Mouse (Mus musculus): Measurements from ENCODE around the gene Gm45337. TPM values are rescaled to one million over a fixed set of nuclear protein-coding genes. Genes with fewer than 3 reads are reported as not detected.
"Not testable (repeated sequence)": the region's sequence is repeated elsewhere in the genome, so short reads cannot be mapped to it uniquely, and the experiment has no call there.

Gm45337 gene
- total RNA-seq (2014; rRNA removed; ENCODE audit: low replicate concordance) (not detected in 2 replicates), polyA plus RNA-seq (2015; fragmentation: Nextera tagmentation; extraction: Ambion mirVana) (not detected in 2 replicates)

GRCm38 (mm10) chr7:142144507-142144906, at the start of gene Gm45337:
Gene Gm45337 (minus strand): TSS chr7:142144607.
- H3K4me2 ChIP-seq (ENCODE audit: low read depth, low read length), result no peak within 1 kb of the TSS
- peaks cover 7% of the 10 kb centered on the region; the same call in 1 of the 2 replicates for H3K4me1 ChIP-seq (ENCODE audit: control insufficient read depth, insufficient read depth)
- no peaks in the 10 kb centered on the region for H3K36me3 ChIP-seq (replicated peaks; ENCODE audit: control insufficient read depth, insufficient read depth, low read length)
- WGBS, result 65% methylated on average over 1 of the region's 1 CpGs
- no peak for TF ChIP-seq CTCF (IDR thresholded peaks at IDR 0.05; ENCODE audit: low read depth)
- TF ChIP-seq EP300 (IDR thresholded peaks at IDR 0.05; ENCODE audit: low read depth), result no peak
- no peak for ATAC-seq (ENCODE audit: insufficient read depth, low read depth)
- DNase-seq (ENCODE audit: low spot score), result no peak
- no peaks in the 10 kb centered on the region for H3K9me3 ChIP-seq (replicated peaks; ENCODE audit: control insufficient read depth, low read length)
- no peak within 1 kb of the TSS for H3K9ac ChIP-seq (replicated peaks; ENCODE audit: low read depth, low read length)
- H3K4me3 ChIP-seq (ENCODE audit: low read depth, low read length), result no peak within 1 kb of the TSS
- no peaks in the 10 kb centered on the region; the same call in 1 of the 2 replicates for H3K27me3 ChIP-seq (ENCODE audit: control insufficient read depth, insufficient read depth, low read length)
- no peak within 1 kb of the TSS for H3K27ac ChIP-seq (ENCODE audit: low read depth)

DNA sequence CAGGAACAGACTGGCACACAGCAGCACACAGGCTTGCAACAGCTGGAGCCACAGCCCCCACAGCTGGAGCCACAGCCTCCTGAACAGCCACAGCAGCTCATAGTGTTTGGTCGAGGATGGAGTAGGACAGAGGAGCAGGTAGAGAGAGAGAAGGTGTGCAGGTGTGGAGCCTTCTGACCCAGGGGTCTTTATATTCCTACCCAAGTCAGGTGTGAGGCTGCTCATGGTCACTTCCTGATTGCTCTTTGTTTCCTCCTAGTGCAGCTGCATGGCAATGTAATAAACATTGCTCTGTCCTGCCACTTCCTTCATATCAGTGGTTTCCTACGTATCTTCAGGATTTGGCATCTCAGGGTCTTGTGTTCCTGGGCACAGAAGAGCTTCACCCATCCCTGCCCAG, 45.9 kb upstream of the Gm45337 start, which contains the start of gene Gm10153:
Gm10153 (minus strand) TSS at position 101 of the 400 bp plus-strand sequence.
- no peak for ATAC-seq (ENCODE audit: insufficient read depth, low read depth)
- no peak within 1 kb of the TSS for H3K4me2 ChIP-seq (ENCODE audit: low read depth, low read length)
- H3K4me3 ChIP-seq (ENCODE audit: low read depth, low read length), result no peak within 1 kb of the TSS
- H3K4me1 ChIP-seq (ENCODE audit: control insufficient read depth, insufficient read depth), result no peaks in the 10 kb centered on the region
- no peak for DNase-seq (ENCODE audit: low spot score)
- H3K27me3 ChIP-seq (ENCODE audit: control insufficient read depth, insufficient read depth, low read length), result no peaks in the 10 kb centered on the region
- H3K36me3 ChIP-seq (replicated peaks; ENCODE audit: control insufficient read depth, insufficient read depth, low read length), result no peaks in the 10 kb centered on the region
- H3K27ac ChIP-seq (ENCODE audit: low read depth), result no peak within 1 kb of the TSS
- no peaks in the 10 kb centered on the region for H3K9me3 ChIP-seq (replicated peaks; ENCODE audit: control insufficient read depth, low read length)
- no peak within 1 kb of the TSS for H3K9ac ChIP-seq (replicated peaks; ENCODE audit: low read depth, low read length)
- 29% methylated on average over 2 of the region's 2 CpGs for WGBS
- no peak for TF ChIP-seq CTCF (IDR thresholded peaks at IDR 0.05; ENCODE audit: low read depth)
- no peak for TF ChIP-seq EP300 (IDR thresholded peaks at IDR 0.05; ENCODE audit: low read depth)

DNA sequence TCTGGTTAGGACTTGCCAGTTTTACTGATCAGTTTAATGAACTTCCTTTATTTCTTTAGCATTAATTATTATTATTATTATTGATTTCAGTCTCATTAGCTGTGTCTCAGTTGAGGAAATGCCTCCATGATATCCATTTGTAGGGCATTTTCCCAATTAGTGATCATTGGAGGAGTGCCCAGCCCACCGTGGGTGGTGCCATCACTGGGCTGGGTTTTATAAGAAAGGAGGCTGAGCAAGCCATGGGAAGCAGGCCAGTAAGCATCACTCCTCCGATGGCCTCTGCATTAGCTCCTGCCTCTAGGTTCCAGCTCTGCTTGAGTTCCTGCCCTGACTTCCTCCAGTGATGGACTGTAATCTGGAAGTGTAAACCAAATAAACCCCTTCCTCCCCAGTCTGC, 43.7 kb upstream of the Gm45337 start:
- no peaks in the 10 kb centered on the region for H3K4me1 ChIP-seq (ENCODE audit: control insufficient read depth, insufficient read depth)
- TF ChIP-seq CTCF (IDR thresholded peaks at IDR 0.05; ENCODE audit: low read depth) (no peak), EP300 (IDR thresholded peaks at IDR 0.05; ENCODE audit: low read depth) (no peak)
- WGBS, result 52% methylated on average over 2 of the region's 2 CpGs
- H3K9ac ChIP-seq (replicated peaks; ENCODE audit: low read depth, low read length), result no peak overlapping the region
- H3K36me3 ChIP-seq (replicated peaks; ENCODE audit: control insufficient read depth, insufficient read depth, low read length), result no peaks in the 10 kb centered on the region
- DNase-seq (ENCODE audit: low spot score) (no peak), ATAC-seq (ENCODE audit: insufficient read depth, low read depth) (no peak)
- H3K4me3 ChIP-seq (ENCODE audit: low read depth, low read length), result no peak overlapping the region
- H3K27me3 ChIP-seq (ENCODE audit: control insufficient read depth, insufficient read depth, low read length), result no peaks in the 10 kb centered on the region
- H3K9me3 ChIP-seq (replicated peaks; ENCODE audit: control insufficient read depth, low read length), result no peaks in the 10 kb centered on the region
- H3K27ac ChIP-seq (ENCODE audit: low read depth), result no peak overlapping the region
- H3K4me2 ChIP-seq (ENCODE audit: low read depth, low read length), result no peak overlapping the region

DNA sequence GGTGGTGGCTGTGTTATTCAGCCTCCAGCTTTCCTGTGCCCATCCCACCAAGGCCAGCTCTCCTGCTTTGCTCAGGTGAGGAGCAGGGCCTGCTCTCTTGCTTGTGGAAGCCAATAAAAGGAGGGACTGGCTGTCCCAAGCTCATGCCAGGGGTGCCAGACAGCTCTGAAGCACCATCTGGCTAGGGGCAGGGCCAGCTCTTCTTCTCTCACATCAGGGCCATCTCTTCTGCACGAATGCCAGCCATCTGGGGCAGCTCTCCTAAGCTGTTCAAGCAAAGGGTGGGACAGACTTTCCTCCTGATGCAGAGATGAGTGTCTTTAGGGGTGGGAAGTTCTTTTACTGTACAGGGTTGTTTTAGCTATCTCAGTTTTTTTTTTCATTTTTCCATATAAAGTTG, 36.6 kb upstream of the Gm45337 start:
- H3K27ac ChIP-seq (ENCODE audit: low read depth), result no peak overlapping the region
- H3K4me1 ChIP-seq (ENCODE audit: control insufficient read depth, insufficient read depth), result no peaks in the 10 kb centered on the region
- H3K9ac ChIP-seq (replicated peaks; ENCODE audit: low read depth, low read length), result no peak overlapping the region
- no peaks in the 10 kb centered on the region for H3K27me3 ChIP-seq (ENCODE audit: control insufficient read depth, insufficient read depth, low read length)
- DNase-seq (ENCODE audit: low spot score) (no peak), ATAC-seq (ENCODE audit: insufficient read depth, low read depth) (no peak)
- H3K9me3 ChIP-seq (replicated peaks; ENCODE audit: control insufficient read depth, low read length), result no peaks in the 10 kb centered on the region
- 41% methylated on average over 1 of the region's 1 CpGs for WGBS
- TF ChIP-seq EP300 (IDR thresholded peaks at IDR 0.05; ENCODE audit: low read depth) (no peak), CTCF (IDR thresholded peaks at IDR 0.05; ENCODE audit: low read depth) (no peak)
- no peak overlapping the region for H3K4me3 ChIP-seq (ENCODE audit: low read depth, low read length)
- no peak overlapping the region for H3K4me2 ChIP-seq (ENCODE audit: low read depth, low read length)
- H3K36me3 ChIP-seq (replicated peaks; ENCODE audit: control insufficient read depth, insufficient read depth, low read length), result no peaks in the 10 kb centered on the region

DNA sequence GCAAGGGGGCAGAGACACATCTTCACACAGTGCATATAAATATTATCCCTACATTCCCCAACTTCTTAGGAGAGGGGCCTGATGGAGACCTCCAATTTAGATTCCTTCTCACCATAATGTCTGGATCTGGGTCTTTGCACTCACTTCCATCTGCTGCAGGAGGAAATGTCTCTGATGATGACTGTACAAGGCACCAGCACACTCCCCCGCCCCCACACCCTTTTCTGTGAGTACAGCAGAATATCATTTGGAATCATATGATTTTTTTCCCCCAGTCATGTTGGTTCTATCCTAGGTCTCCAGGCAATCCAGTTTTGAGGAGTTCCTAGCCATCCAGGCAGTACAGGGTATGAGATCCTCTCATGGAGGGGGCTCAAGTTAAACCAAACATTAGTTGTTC, 34.3 kb upstream of the Gm45337 start:
- no peaks in the 10 kb centered on the region for H3K9me3 ChIP-seq (replicated peaks; ENCODE audit: control insufficient read depth, low read length)
- H3K27me3 ChIP-seq (ENCODE audit: control insufficient read depth, insufficient read depth, low read length), result no peaks in the 10 kb centered on the region
- DNase-seq (ENCODE audit: low spot score) (no peak), ATAC-seq (ENCODE audit: insufficient read depth, low read depth) (no peak)
- 50% methylated on average over 1 of the region's 1 CpGs for WGBS
- H3K4me1 ChIP-seq (ENCODE audit: control insufficient read depth, insufficient read depth), result no peaks in the 10 kb centered on the region
- no peak overlapping the region for H3K4me3 ChIP-seq (ENCODE audit: low read depth, low read length)
- TF ChIP-seq EP300 (IDR thresholded peaks at IDR 0.05; ENCODE audit: low read depth) (no peak), CTCF (IDR thresholded peaks at IDR 0.05; ENCODE audit: low read depth) (no peak)
- H3K9ac ChIP-seq (replicated peaks; ENCODE audit: low read depth, low read length), result no peak overlapping the region
- no peaks in the 10 kb centered on the region for H3K36me3 ChIP-seq (replicated peaks; ENCODE audit: control insufficient read depth, insufficient read depth, low read length)
- no peak overlapping the region for H3K27ac ChIP-seq (ENCODE audit: low read depth)
- H3K4me2 ChIP-seq (ENCODE audit: low read depth, low read length), result no peak overlapping the region

GRCm38 (mm10) chr7:142175905-142176304, 31.5 kb upstream of the Gm45337 start, which contains the start of gene Krtap5-2:
Gene Krtap5-2 (minus strand): TSS chr7:142176005.
- not testable (repeated sequence) for H3K27me3 ChIP-seq (ENCODE audit: control insufficient read depth, insufficient read depth, low read length); ATAC-seq (ENCODE audit: insufficient read depth, low read depth); H3K9ac ChIP-seq (replicated peaks; ENCODE audit: low read depth, low read length); H3K36me3 ChIP-seq (replicated peaks; ENCODE audit: control insufficient read depth, insufficient read depth, low read length); H3K4me2 ChIP-seq (ENCODE audit: low read depth, low read length); H3K4me3 ChIP-seq (ENCODE audit: low read depth, low read length); DNase-seq (ENCODE audit: low spot score); H3K9me3 ChIP-seq (replicated peaks; ENCODE audit: control insufficient read depth, low read length); H3K4me1 ChIP-seq (ENCODE audit: control insufficient read depth, insufficient read depth); H3K27ac ChIP-seq (ENCODE audit: low read depth)

Measured in heart, postnatal 0 days (tissue).